Mouse (Mus musculus): ENCODE measurements around the gene Nqo2. TPM values are rescaled to one million over a fixed set of nuclear protein-coding genes. Genes with fewer than 3 reads are reported as not detected.

The Nqo2 gene
- polyA plus RNA-seq (2012; rRNA removed) (8.1 and 10.1 TPM in 2 replicates), polyA plus RNA-seq (2014; fragmentation: Nextera tagmentation; extraction: Ambion mirVana) (15.4 and 16.1 TPM in 2 replicates)

DNA sequence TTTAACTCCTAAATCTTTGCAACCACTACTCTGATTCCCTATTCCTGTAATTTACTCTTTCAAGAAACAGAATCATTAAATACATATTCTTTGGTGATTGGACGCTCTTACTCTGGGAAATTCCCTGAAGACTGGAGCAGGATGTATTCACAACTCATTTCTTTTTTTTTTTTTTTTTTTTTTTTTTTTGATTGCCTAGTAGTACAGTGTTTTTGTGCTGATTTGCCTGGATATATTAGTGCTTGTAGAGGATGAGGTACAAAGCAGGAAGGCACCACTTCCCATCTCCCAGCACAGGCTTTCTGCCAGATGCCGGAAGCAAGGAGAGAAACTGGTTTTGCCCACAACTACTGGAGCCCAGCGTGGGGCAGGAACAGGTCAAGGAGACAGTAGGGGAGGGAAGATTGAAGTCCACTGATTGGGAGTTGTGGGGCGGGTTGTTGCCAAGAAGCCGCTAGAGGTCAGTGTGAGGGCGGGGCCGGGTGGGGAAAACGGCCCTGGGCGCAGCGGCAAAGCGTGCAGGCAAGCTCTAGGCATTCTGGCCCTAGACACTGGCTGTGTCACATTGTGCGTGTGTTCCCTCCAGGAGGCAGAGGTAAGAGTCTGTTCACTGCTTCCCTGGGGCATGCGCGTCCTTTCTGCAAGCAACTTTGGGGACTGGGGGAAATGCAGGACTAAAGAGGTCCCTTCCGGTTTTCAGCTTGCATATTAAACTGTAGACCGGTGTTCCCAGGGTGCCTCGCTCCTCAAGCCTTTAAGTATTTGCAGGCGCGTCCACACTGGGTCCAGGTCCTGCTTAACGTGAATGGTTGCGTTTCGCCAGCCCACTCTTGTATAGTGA lies at the start of gene Nqo2:
Gene Nqo2, plus strand, starts transcription at position 482 of the 841 bp plus-strand sequence.
- Histone ChIP-seq H3K36me3 (ENCODE audit: control insufficient read depth, insufficient read depth, low read length) (no peaks in the 10 kb centered on the region), H3K9ac (ENCODE audit: low read depth, low read length, severe bottlenecking) (peak within 1 kb of the TSS; percentile 67), H3K4me3 (replicated peaks; ENCODE audit: low read length) (peak within 1 kb of the TSS; percentile 51), H3K4me1 (ENCODE audit: control insufficient read depth, insufficient read depth, low read length) (peaks cover 4% of the 10 kb centered on the region; the same call in 1 of the 2 replicates), H3K4me2 (replicated peaks; ENCODE audit: low read depth, low read length, severe bottlenecking) (peak within 1 kb of the TSS; percentile 65), H3K27me3 (ENCODE audit: control insufficient read depth, insufficient read depth, low read length) (no peaks in the 10 kb centered on the region), H3K9me3 (ENCODE audit: control insufficient read depth, low read length) (no peaks in the 10 kb centered on the region), H3K27ac (replicated peaks; ENCODE audit: low read depth, low read length) (peak within 1 kb of the TSS; percentile 80)
- 4% methylated on average over 22 of the region's 22 CpGs for WGBS
- DNase-seq (ENCODE audit: low spot score) (peak; percentile 76), ATAC-seq (ENCODE audit: low FRiP score, low read depth) (peak; percentile 90)
- peak; percentile 45; the same call in 1 of the 2 replicates for TF ChIP-seq POLR2A (IDR thresholded peaks at IDR 0.05; ENCODE audit: borderline replicate concordance, extremely low read depth, insufficient read depth, insufficient read length)

GRCm38 (mm10) chr13:33921041-33921440 lies 43.4 kb upstream of the Nqo2 start:
- Histone ChIP-seq H3K4me2 (replicated peaks; ENCODE audit: low read depth, low read length, severe bottlenecking) (no peak overlapping the region), H3K9me3 (ENCODE audit: control insufficient read depth, low read length) (no peaks in the 10 kb centered on the region), H3K4me3 (replicated peaks; ENCODE audit: low read length) (no peak overlapping the region), H3K27me3 (ENCODE audit: control insufficient read depth, insufficient read depth, low read length) (no peaks in the 10 kb centered on the region), H3K36me3 (ENCODE audit: control insufficient read depth, insufficient read depth, low read length) (peaks cover 33% of the 10 kb centered on the region), H3K9ac (ENCODE audit: low read depth, low read length, severe bottlenecking) (no peak overlapping the region), H3K27ac (replicated peaks; ENCODE audit: low read depth, low read length) (no peak overlapping the region), H3K4me1 (ENCODE audit: control insufficient read depth, insufficient read depth, low read length) (no peaks in the 10 kb centered on the region)
- ATAC-seq (ENCODE audit: low FRiP score, low read depth) = no peak
- no peak for DNase-seq (ENCODE audit: low spot score)
- TF ChIP-seq POLR2A (IDR thresholded peaks at IDR 0.05; ENCODE audit: borderline replicate concordance, extremely low read depth, insufficient read depth, insufficient read length) = no peak
- WGBS = 92% methylated on average over 6 of the region's 6 CpGs

DNA sequence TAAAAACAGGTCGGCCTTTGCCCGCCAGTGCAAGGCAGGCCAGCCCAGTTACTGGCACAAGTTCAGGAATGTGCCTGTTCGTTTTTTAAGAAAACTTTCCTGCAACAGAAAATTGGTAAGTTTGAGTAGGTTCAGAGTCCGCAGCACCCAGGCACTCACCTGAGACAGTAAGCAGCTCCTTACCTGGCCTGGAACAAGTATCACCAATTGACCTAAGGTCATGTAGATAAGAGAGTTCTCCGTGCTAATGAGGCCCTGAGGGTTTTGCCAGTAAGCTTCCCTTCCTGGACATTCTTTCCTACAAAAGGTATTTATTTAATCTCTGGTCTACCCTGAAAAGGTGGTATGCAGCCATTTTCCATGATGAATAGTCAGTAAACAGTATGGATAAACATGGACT lies 42.8 kb upstream of the Nqo2 start:
- Histone ChIP-seq H3K27ac (replicated peaks; ENCODE audit: low read depth, low read length) (no peak overlapping the region), H3K4me1 (ENCODE audit: control insufficient read depth, insufficient read depth, low read length) (no peaks in the 10 kb centered on the region), H3K4me3 (replicated peaks; ENCODE audit: low read length) (no peak overlapping the region), H3K9me3 (ENCODE audit: control insufficient read depth, low read length) (no peaks in the 10 kb centered on the region), H3K36me3 (ENCODE audit: control insufficient read depth, insufficient read depth, low read length) (peaks cover 34% of the 10 kb centered on the region), H3K4me2 (replicated peaks; ENCODE audit: low read depth, low read length, severe bottlenecking) (no peak overlapping the region), H3K9ac (ENCODE audit: low read depth, low read length, severe bottlenecking) (no peak overlapping the region), H3K27me3 (ENCODE audit: control insufficient read depth, insufficient read depth, low read length) (no peaks in the 10 kb centered on the region)
- ATAC-seq (ENCODE audit: low FRiP score, low read depth) (no peak), DNase-seq (ENCODE audit: low spot score) (no peak)
- WGBS = 83% methylated on average over 5 of the region's 5 CpGs
- TF ChIP-seq POLR2A (IDR thresholded peaks at IDR 0.05; ENCODE audit: borderline replicate concordance, extremely low read depth, insufficient read depth, insufficient read length) = no peak

- 79% methylated on average over 2 of the region's 2 CpGs for WGBS
- Histone ChIP-seq H3K36me3 (ENCODE audit: control insufficient read depth, insufficient read depth, low read length) (peaks cover 15% of the 10 kb centered on the region), H3K9me3 (ENCODE audit: control insufficient read depth, low read length) (no peaks in the 10 kb centered on the region), H3K9ac (ENCODE audit: low read depth, low read length, severe bottlenecking) (no peak overlapping the region), H3K4me2 (replicated peaks; ENCODE audit: low read depth, low read length, severe bottlenecking) (no peak overlapping the region), H3K4me3 (replicated peaks; ENCODE audit: low read length) (no peak overlapping the region), H3K27me3 (ENCODE audit: control insufficient read depth, insufficient read depth, low read length) (no peaks in the 10 kb centered on the region), H3K27ac (replicated peaks; ENCODE audit: low read depth, low read length) (no peak overlapping the region), H3K4me1 (ENCODE audit: control insufficient read depth, insufficient read depth, low read length) (no peaks in the 10 kb centered on the region)
- DNase-seq (ENCODE audit: low spot score) (no peak), ATAC-seq (ENCODE audit: low FRiP score, low read depth) (no peak)
- TF ChIP-seq POLR2A (IDR thresholded peaks at IDR 0.05; ENCODE audit: borderline replicate concordance, extremely low read depth, insufficient read depth, insufficient read length) = no peak
Observed at GRCm38 (mm10) chr13:33930281-33930680, 34.2 kb upstream of the Nqo2 start.

DNA sequence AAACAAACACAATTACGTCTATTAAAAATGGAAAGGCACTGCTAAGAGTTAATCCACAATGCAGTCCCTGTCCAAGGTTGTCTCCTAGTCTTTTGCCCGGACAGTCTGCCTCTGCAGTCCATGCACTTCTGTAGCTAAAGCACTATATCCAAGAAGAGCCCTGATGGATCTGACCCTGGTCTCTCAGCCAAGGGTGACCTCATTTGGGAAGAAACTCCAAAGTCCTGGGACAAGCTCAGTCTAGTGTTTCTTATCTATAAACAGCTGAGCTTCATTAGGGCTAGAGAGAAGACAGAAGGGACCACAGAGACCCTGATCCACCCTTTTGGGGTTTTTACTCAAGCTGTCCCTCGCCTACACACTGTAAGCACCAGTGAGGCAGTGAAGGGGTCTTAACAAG lies 33.6 kb upstream of the Nqo2 start:
- Histone ChIP-seq H3K4me1 (ENCODE audit: control insufficient read depth, insufficient read depth, low read length) (no peaks in the 10 kb centered on the region), H3K27ac (replicated peaks; ENCODE audit: low read depth, low read length) (no peak overlapping the region), H3K4me3 (replicated peaks; ENCODE audit: low read length) (no peak overlapping the region), H3K9ac (ENCODE audit: low read depth, low read length, severe bottlenecking) (no peak overlapping the region), H3K27me3 (ENCODE audit: control insufficient read depth, insufficient read depth, low read length) (no peaks in the 10 kb centered on the region), H3K36me3 (ENCODE audit: control insufficient read depth, insufficient read depth, low read length) (peaks cover 13% of the 10 kb centered on the region), H3K9me3 (ENCODE audit: control insufficient read depth, low read length) (no peaks in the 10 kb centered on the region), H3K4me2 (replicated peaks; ENCODE audit: low read depth, low read length, severe bottlenecking) (no peak overlapping the region)
- no peak for DNase-seq (ENCODE audit: low spot score)
- ATAC-seq (ENCODE audit: low FRiP score, low read depth) = no peak
- TF ChIP-seq POLR2A (IDR thresholded peaks at IDR 0.05; ENCODE audit: borderline replicate concordance, extremely low read depth, insufficient read depth, insufficient read length) = no peak
- 84% methylated on average over 3 of the region's 3 CpGs for WGBS

All from limb, embryonic 14.5 days (tissue).